Comparison of ENCODE assay signal across 11 mouse cellular contexts in the genomic region with DNA sequence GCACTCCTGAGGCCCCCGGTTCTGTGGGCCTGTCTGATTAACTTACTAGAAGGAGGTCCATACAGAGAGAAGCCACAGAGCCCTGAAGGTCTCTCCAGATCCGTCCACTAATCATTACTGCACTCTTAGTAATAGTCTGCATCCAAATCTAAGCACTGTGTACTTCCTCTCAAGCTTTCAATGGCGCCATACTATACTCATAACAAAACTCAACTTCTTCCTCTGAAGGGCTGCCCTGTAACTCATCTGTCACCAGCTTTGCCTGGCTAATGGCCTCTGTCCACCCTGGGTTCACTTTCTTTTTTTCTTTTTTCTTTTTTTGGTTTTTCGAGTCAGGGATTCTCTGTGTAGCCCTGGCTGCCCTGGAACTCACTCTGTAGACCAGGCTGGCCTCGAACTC. TPM values are rescaled to one million over a fixed set of nuclear protein-coding genes. Genes with fewer than 3 reads are reported as not detected.
DNase-seq lines count a peak whose midpoint lies in the region; ATAC-seq and TF ChIP-seq lines count a peak whose summit lies in the region.
"Had no signal": no experiment of that assay in that cellular context is flagged by ENCODE, and none has a peak within 500 bp of the region (broad histone marks: within the 10 kb centered on the region; RNA-seq: fewer than 3 reads in every experiment).

No protein-coding gene starts in this region.

- H3K9ac ChIP-seq in heart, embryonic 11.5 days (ENCODE audit: low read depth, low read length): no peak overlapping the region
- H3K9ac ChIP-seq in limb, embryonic 15.5 days: no peak overlapping the region

- no peak for DNase-seq in heart, adult 9 months (ENCODE audit: low spot score in 2 of 2)
- no peak for DNase-seq in thymus, adult 2 months
- no peak for DNase-seq in thymus, postnatal 10 days (ENCODE audit: low spot score in 2 of 2)
- DNase-seq in frontal cortex, adult 2 months (ENCODE audit: extremely low spot score in 1 of 2, low spot score in 1 of 2): no peak
- DNase-seq in ovary, adult 18-20 months (ENCODE audit: low spot score): no peak
- no peak for DNase-seq in gastrocnemius, postnatal 4 days (ENCODE audit: low spot score in 2 of 2)
- DNase-seq: adrenal gland, postnatal 14 days; cerebellum, postnatal 25 days; right cerebral cortex, postnatal 25 days had no signal

- H3K4me3 ChIP-seq in heart, embryonic 11.5 days (ENCODE audit: low read depth, low read length): no peak overlapping the region
- 0 out of 2 replicates have a peak overlapping the region, but pooled peaks have one; percentile 1 for H3K4me3 ChIP-seq in thymus, adult 2 months (ENCODE audit: control insufficient read depth, insufficient read depth, low read length)
- no peak overlapping the region for H3K4me3 ChIP-seq in limb, embryonic 15.5 days

- peaks cover 4% of the 10 kb centered on the region; the same call in 1 of the 2 replicates for H3K36me3 ChIP-seq in heart, embryonic 11.5 days (ENCODE audit: control insufficient read depth, insufficient read depth, low read length)
- peaks cover 13% of the 10 kb centered on the region for H3K36me3 ChIP-seq in thymus, adult 2 months (ENCODE audit: control insufficient read depth, insufficient read depth, low read length)
- peaks cover 34% of the 10 kb centered on the region for H3K36me3 ChIP-seq in limb, embryonic 15.5 days

- no peak for ATAC-seq in heart, embryonic 11.5 days (replicated peaks; ENCODE audit: insufficient number of reproducible peaks, low FRiP score, low TSS enrichment)
- no peak for ATAC-seq in limb, embryonic 15.5 days (ENCODE audit: insufficient number of reproducible peaks, low FRiP score, low TSS enrichment, low read depth)

- no peaks in the 10 kb centered on the region for H3K27me3 ChIP-seq in heart, embryonic 11.5 days (ENCODE audit: control insufficient read depth, insufficient read depth, low read length)
- no peaks in the 10 kb centered on the region for H3K27me3 ChIP-seq in thymus, adult 2 months (ENCODE audit: control insufficient read depth, insufficient read depth, low read length)
- H3K27me3 ChIP-seq in limb, embryonic 15.5 days: no peaks in the 10 kb centered on the region

- no peaks in the 10 kb centered on the region for H3K9me3 ChIP-seq in heart, embryonic 11.5 days (replicated peaks; ENCODE audit: control insufficient read depth, low read length)
- no peaks in the 10 kb centered on the region for H3K9me3 ChIP-seq in limb, embryonic 15.5 days

- no peak overlapping the region for H3K27ac ChIP-seq in heart, embryonic 11.5 days (ENCODE audit: low read depth, low read length)
- H3K27ac ChIP-seq in thymus, adult 2 months (ENCODE audit: control insufficient read depth, insufficient read depth, low read length): no peak overlapping the region
- no peak overlapping the region for H3K27ac ChIP-seq in limb, embryonic 15.5 days

- H3K4me1 ChIP-seq in heart, embryonic 11.5 days (ENCODE audit: control insufficient read depth, insufficient read depth, low read length): peaks cover 11% of the 10 kb centered on the region
- H3K4me1 ChIP-seq in thymus, adult 2 months (replicated peaks; ENCODE audit: control insufficient read depth, insufficient read depth, low read length): peaks cover 46% of the 10 kb centered on the region
- peaks cover 16% of the 10 kb centered on the region for H3K4me1 ChIP-seq in limb, embryonic 15.5 days

- TF ChIP-seq POLR2A in thymus, adult 2 months (IDR thresholded peaks at IDR 0.05; ENCODE audit: control insufficient read depth, extremely low read depth, insufficient read depth, low read length, poor library complexity): no peak

- H3K4me2 ChIP-seq in heart, embryonic 11.5 days: peak overlapping the region; percentile 90; the same call in 1 of the 2 replicates
- peak overlapping the region; percentile 91; the same call in 1 of the 2 replicates for H3K4me2 ChIP-seq in limb, embryonic 15.5 days

- no peak for TF ChIP-seq CTCF in thymus, adult 2 months (IDR thresholded peaks at IDR 0.05; ENCODE audit: borderline replicate concordance, control insufficient read depth, extremely low read depth, insufficient read depth, low read length, poor library complexity)

- WGBS in heart, embryonic 11.5 days (ENCODE audit: insufficient replicate concordance): 55% methylated on average over 5 of the region's 5 CpGs
- 33% methylated on average over 5 of the region's 5 CpGs for WGBS in thymus, adult 2 months
- WGBS in limb, embryonic 15.5 days: 80% methylated on average over 5 of the region's 5 CpGs

RNA-seq across cellular contexts. Expression of gene Coro7, which starts 1.5 kb away (rescaled TPM):
- 12.1 and 12.4 TPM in 2 replicates for polyA plus RNA-seq in heart, embryonic 11.5 days (2014; fragmentation: Nextera tagmentation; extraction: Ambion mirVana)
- 391 and 423 TPM in 2 replicates for polyA plus RNA-seq in thymus, adult 2 months (2012; rRNA removed)
- 16.8 and 18.4 TPM in 2 replicates for polyA plus RNA-seq in limb, embryonic 15.5 days (2015; fragmentation: Nextera tagmentation; extraction: Ambion mirVana)
- 100 and 112 TPM in 2 replicates for polyA plus RNA-seq in frontal cortex, adult 2 months (2012; rRNA removed)
- 10 to 100 TPM; 27.3 to 28.5 TPM for total RNA-seq in gastrocnemius, postnatal 4 days (2021)

RNA-seq across cellular contexts. Expression of gene Dnaja3, which starts 38.3 kb away (rescaled TPM):
- 63.6 and 72.6 TPM in 2 replicates for polyA plus RNA-seq in heart, embryonic 11.5 days (2014; fragmentation: Nextera tagmentation; extraction: Ambion mirVana)
- 18.3 and 19.7 TPM in 2 replicates for polyA plus RNA-seq in thymus, adult 2 months (2012; rRNA removed)
- 60.5 and 65.1 TPM in 2 replicates for polyA plus RNA-seq in limb, embryonic 15.5 days (2015; fragmentation: Nextera tagmentation; extraction: Ambion mirVana)
- polyA plus RNA-seq in frontal cortex, adult 2 months (2012; rRNA removed): 51.2 and 51.9 TPM in 2 replicates
- 10 to 100 TPM; 61.8 to 62.1 TPM for total RNA-seq in gastrocnemius, postnatal 4 days (2021)

RNA-seq across cellular contexts. Expression of gene Vasn, which starts 38.3 kb away (rescaled TPM):
- polyA plus RNA-seq in heart, embryonic 11.5 days (2014; fragmentation: Nextera tagmentation; extraction: Ambion mirVana): 9.5 and 10.6 TPM in 2 replicates
- 5.3 and 8.1 TPM in 2 replicates for polyA plus RNA-seq in thymus, adult 2 months (2012; rRNA removed)
- polyA plus RNA-seq in limb, embryonic 15.5 days (2015; fragmentation: Nextera tagmentation; extraction: Ambion mirVana): 41.5 and 45.1 TPM in 2 replicates
- polyA plus RNA-seq in frontal cortex, adult 2 months (2012; rRNA removed): 5.9 and 6.9 TPM in 2 replicates
- total RNA-seq in gastrocnemius, postnatal 4 days (2021): 10 to 100 TPM; 11.7 to 15.1 TPM

RNA-seq across cellular contexts. Expression of gene Nmral1, which starts 41.1 kb away (rescaled TPM):
- 53.1 and 58.3 TPM in 2 replicates for polyA plus RNA-seq in heart, embryonic 11.5 days (2014; fragmentation: Nextera tagmentation; extraction: Ambion mirVana)
- 25.6 and 27.2 TPM in 2 replicates for polyA plus RNA-seq in thymus, adult 2 months (2012; rRNA removed)
- polyA plus RNA-seq in limb, embryonic 15.5 days (2015; fragmentation: Nextera tagmentation; extraction: Ambion mirVana): 48.3 and 54.5 TPM in 2 replicates
- polyA plus RNA-seq in frontal cortex, adult 2 months (2012; rRNA removed): 18.5 and 22.1 TPM in 2 replicates
- total RNA-seq in gastrocnemius, postnatal 4 days (2021): 10 to 100 TPM; 14.0 to 15.1 TPM

RNA-seq across cellular contexts. Expression of gene Hmox2, which starts 48.1 kb away (rescaled TPM):
- 102 and 109 TPM in 2 replicates for polyA plus RNA-seq in heart, embryonic 11.5 days (2014; fragmentation: Nextera tagmentation; extraction: Ambion mirVana)
- 44.4 and 54.7 TPM in 2 replicates for polyA plus RNA-seq in thymus, adult 2 months (2012; rRNA removed)
- polyA plus RNA-seq in limb, embryonic 15.5 days (2015; fragmentation: Nextera tagmentation; extraction: Ambion mirVana): 99.6 and 106 TPM in 2 replicates
- 95.8 and 101 TPM in 2 replicates for polyA plus RNA-seq in frontal cortex, adult 2 months (2012; rRNA removed)
- total RNA-seq in gastrocnemius, postnatal 4 days (2021): 10 to 100 TPM; 54.3 to 56.2 TPM
